Mouse (Mus musculus) lung, postnatal 0 days (tissue): Measurements from ENCODE around the gene Slfn9.
A peak's percentile ranks its signal among the peaks of the same experiment; 100 is the strongest.

ENCODE experiments used
- CTCF ChIP-seq: IDR thresholded peaks from 2 replicates; pipeline ENCODE4 v1.5.1; 2016; ENCODE audit warnings: antibody characterized with exemption, mild to moderate bottlenecking
- EP300 ChIP-seq: IDR thresholded peaks from 2 replicates; pipeline ENCODE4 v1.6.1; 2016; ENCODE audit warnings: antibody characterized with exemption, mild to moderate bottlenecking, control low read depth

DNA sequence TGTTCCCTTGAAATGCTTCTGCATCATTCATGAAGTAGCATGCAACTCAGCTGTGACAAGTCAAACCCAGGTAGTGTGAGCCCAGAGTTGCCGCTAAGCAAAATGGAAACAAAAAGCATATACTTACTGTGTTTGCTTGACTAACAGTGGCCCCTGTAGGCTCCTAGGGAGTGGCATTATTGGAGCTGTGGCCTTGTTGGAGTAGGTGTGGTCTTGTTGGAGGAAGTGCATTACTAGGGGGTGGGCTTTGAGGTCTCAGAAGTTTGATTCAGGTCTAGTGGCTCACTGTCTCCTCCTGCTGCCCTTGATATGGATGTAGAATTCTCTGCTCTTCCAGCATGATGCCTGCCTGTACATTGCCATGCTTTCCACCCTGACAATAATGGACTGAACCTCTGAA, 48.7 kb upstream of the Slfn9 start:
- TF ChIP-seq CTCF (peak; percentile 44), EP300 (no peak)
